Mouse (Mus musculus) Muller cell, postnatal 12 days (primary cell): ENCODE results near the gene B4galt2.
A peak's percentile ranks its signal among the peaks of the same experiment; 100 is the strongest.

Experiments used
- DNase-seq: peaks from one replicate; pipeline ENCODE4 v3.0.0-alpha.2; 2015; ENCODE audit errors: inconsistent ontology term

The B4galt2 gene

DNA sequence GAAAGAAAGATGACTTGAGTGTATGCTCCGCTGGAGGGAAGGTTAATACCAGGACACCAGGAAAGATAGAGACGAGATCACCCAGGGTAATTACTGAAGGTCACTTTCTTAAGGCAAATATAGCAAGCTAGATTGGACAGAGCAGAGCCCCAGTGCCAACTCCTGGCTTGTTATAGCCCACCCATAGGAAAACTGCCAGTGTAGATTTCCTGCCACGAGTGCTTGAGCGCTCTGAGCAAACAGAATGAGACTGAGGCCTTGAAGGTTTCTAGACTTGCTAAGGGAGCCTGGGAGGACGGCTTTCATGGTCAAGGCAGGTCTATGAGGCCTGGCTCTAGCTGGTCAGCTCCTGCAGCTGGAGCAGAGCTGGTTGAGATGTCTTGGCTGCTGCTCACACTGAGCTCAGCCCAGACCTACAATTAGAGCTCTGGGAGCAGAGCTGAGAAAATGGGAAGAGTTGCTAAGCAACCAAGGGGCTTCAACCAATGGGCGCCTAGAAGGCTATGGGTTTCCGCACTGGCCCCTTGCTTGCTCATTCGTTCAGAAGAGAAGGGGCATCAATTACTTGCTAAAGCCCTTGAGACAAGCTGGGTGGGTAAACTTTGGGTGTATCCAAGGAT is 25.7 kb upstream of the B4galt2 start:
- DNase-seq, result no peak

GRCm38 (mm10) chr4:117906196-117906595 is 22.9 kb upstream of the B4galt2 start:
- DNase-seq, result no peak

- no peak for DNase-seq
These were observed 21.5 kb upstream of the B4galt2 start for GRCm38 (mm10) chr4:117904761-117905160.

GRCm38 (mm10) chr4:117904094-117904493 is 20.8 kb upstream of the B4galt2 start:
- no peak for DNase-seq

DNA sequence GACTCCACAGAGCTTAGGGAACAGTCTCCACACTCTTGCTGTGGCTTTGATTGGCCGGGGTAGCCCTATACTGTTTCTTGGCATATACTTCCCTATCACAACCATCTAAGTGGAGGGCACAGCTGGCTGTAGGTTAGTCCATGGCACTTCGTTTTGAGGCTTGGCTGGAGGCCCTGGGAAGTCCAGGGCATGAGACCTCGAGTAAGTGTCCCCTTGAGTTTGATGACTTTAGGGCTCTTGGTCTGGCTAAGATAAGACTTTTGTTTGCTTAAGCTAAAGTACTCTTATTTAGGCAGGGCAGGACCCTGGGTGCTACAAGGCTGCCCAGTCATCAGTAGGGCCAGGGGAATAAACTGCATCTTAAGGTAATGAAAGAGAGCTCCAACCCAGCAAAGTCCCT is 14.8 kb upstream of the B4galt2 start:
- DNase-seq, result no peak

GRCm38 (mm10) chr4:117896031-117896430 is 12.7 kb upstream of the B4galt2 start:
- DNase-seq, result no peak

GRCm38 (mm10) chr4:117895339-117895738 is 12.1 kb upstream of the B4galt2 start:
- DNase-seq, result no peak

GRCm38 (mm10) chr4:117894601-117895000 is 11.3 kb upstream of the B4galt2 start:
- DNase-seq, result no peak

DNA sequence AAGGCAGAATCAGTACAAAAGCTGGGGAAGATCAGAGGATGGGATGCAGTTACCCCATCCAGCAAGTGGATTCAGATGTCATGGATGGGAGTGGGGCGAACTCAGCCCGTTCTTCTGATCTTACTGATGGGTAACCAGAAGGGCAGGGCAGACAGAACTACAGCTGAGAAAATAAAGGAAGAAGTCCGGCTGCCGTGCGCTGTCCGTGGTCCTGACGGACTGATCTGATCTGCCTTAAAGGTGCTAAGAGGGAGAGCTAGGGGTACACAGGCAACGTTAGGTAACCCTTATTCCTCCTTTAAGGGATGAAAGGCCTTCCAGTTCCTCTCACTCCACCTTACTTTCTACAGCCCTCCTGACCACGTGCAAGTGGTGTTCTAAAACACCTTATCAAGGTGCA is 10.1 kb upstream of the B4galt2 start:
- DNase-seq, result peak; percentile 49

- DNase-seq, result peak; percentile 84
These were observed 8.5 kb upstream of the B4galt2 start, which contains the start of gene Dph2 for GRCm38 (mm10) chr4:117891738-117892161. Gene Dph2, minus strand, starts transcription at chr4:117892032.

- DNase-seq, result no peak
These were observed 7.5 kb upstream of the B4galt2 start for GRCm38 (mm10) chr4:117890750-117891149.

GRCm38 (mm10) chr4:117890031-117890430 is 6.7 kb upstream of the B4galt2 start:
- DNase-seq, result no peak

DNA sequence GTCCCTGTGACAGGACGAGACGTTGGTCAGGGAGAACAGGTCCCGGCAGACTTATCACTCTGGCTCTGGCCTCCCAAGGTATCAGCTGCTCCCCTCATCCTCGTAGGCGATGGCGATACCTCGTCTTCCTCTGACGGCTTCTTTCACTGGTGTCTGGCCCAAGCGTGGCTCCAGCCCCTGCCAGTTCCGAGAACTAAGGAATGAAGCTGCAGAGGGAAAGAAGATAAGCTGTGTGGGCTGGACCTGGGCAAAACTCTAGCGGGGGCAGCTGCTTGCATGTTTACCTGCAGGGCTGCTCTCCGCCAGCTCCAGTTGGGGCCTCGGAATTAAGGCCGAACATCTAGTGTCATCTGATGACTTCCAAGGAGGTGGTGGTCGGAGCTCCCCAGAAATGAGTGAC is 6.2 kb upstream of the B4galt2 start:
- no peak for DNase-seq

DNA sequence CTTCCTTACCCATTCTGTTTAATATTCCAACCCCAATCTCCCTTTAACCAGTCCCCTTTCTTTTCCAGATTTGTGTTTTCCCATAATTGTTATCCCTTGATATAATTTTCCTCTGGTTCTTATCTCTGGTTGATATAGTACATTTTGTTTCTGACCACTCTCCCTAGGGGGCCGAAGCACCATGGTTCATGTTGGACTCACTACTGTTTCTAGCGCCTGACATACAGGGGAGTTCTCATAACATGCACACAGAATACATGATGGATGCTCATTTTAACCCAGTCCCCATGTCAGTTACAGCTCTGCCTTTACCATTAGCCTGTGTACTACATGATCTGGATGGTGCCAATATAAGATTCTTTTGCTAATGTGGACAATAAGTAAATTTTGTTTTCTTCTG is 4.6 kb upstream of the B4galt2 start:
- no peak for DNase-seq

DNA sequence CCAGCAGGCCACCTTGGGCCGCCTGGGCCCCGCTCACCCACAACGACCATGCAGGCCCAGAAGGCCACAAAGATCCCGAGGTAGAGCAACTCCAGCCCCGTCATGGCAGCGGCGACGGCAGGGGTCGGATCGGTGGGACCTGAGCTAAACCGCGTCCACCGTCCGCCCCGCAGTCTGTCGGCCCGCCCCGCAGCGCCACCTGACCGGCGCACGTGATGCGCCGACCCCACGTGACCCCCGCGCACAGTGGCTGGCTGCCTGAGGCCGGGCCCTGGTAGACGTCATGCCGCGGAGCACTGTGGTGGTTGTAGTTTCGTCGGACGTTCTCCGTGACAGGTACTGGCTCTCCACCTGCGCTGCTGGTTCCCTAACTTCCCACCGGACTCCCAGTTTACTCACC is 3.8 kb upstream of the B4galt2 start, which contains the start of gene Atp6v0b:
TSS of gene Atp6v0b (minus strand) at position 201 of the 400 bp plus-strand sequence.
- DNase-seq, result peak; percentile 93

GRCm38 (mm10) chr4:117886644-117887043 is 3.4 kb upstream of the B4galt2 start:
- no peak for DNase-seq

DNA sequence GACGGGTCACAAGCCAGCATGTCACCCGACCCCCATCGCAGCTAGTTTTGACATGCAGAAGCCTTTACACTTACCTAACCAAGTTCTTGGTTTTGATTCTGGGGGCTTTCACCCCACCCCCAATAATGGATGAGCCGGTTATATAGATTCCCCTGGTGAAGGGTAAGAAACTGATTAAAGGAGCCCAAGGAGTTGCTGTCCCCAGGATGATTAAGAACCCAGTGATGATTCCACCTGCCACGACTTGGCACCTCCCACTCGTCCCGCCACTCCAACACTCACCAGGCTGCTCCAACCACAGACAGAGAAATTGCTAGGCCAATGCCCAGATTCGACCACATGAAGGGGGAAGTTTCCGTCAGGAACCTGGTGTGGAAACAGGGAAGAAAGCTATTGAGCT is 2.7 kb upstream of the B4galt2 start:
- DNase-seq, result no peak

- DNase-seq, result no peak
These were observed 1.8 kb upstream of the B4galt2 start for GRCm38 (mm10) chr4:117885093-117885492.

DNA sequence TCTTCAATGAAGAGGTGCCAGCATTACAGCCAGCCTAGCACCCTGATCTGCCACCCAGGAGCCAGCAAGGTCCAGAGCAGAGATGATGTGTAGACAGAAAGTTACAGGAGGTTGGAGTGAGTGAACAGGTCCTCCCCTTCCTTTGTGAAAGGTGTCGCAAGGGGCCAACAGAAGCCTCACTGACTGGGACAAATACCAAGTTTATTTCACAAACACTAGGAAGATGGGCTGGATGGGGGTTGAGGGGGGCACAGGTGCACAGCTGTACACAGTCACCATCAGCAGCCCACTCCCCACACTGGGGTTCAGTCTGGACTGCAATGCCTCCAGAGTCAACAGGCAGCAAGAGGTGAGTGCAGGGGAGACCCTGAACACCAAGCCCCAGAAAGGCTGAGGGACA is 859 bp upstream of the B4galt2 start:
- no peak for DNase-seq

GRCm38 (mm10) chr4:117878703-117879102 is 4.6 kb downstream of the B4galt2 start:
- no peak for DNase-seq

- no peak for DNase-seq
These were observed 5.0 kb downstream of the B4galt2 start for GRCm38 (mm10) chr4:117878301-117878700.

DNA sequence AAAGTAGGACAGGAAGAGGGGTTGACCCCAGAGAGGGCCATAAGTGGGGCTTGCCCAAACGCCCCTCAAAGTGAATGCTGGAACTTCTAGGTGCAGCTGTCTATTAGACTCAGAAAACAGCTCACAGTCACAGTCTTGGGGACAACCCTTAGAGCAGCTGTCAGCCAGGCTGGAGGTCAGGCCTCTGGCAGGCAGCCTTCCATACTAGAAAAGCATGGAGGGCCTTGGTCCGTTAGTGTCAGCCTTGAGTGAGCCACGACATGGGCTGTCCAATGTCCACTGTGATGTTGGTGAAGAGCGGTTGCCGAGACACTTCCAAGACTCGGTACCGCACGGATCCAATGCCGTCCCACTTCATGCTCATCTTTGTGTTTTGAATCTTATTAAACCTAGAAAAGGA is 9.7 kb downstream of the B4galt2 start:
- no peak for DNase-seq

GRCm38 (mm10) chr4:117872471-117872886 is 10.8 kb downstream of the B4galt2 start, which contains the start of gene Ccdc24:
Gene Ccdc24, minus strand, starts transcription at chr4:117872557.
- no peak for DNase-seq

- no peak for DNase-seq
These were observed 11.5 kb downstream of the B4galt2 start for GRCm38 (mm10) chr4:117871787-117872186.
